Mouse (Mus musculus) hindbrain, embryonic 16.5 days (tissue): ENCODE measurements around the gene Osbpl7. TPM values are rescaled to one million over a fixed set of nuclear protein-coding genes. Genes with fewer than 3 reads are reported as not detected.

ENCODE experiments used
- ATAC-seq: fragments of 200-750 bp; cut with Nextera tagmentation; 2 replicates; pipeline ENCODE4 v1.8.0; 2017; ENCODE audit warnings: moderate TSS enrichment, moderate library complexity
- H3K27ac ChIP-seq: fragments of 300-500 bp; sonication (generic); 2 replicates; pipeline ENCODE4 v1.5.1; 2014; ENCODE audit warnings: low read depth, mild to moderate bottlenecking, control low read depth, low read length, moderate library complexity
- H3K27me3 ChIP-seq: fragments of 300-500 bp; sonication (generic); replicated peaks from 2 replicates; pipeline ENCODE4 v1.6.1; 2014; ENCODE audit warnings: low read length; ENCODE audit not compliant: control insufficient read depth, insufficient read depth
- H3K36me3 ChIP-seq: fragments of 300-500 bp; sonication (generic); 2 replicates; pipeline ENCODE4 v1.6.1; 2014; ENCODE audit warnings: mild to moderate bottlenecking, low read length, moderate library complexity, mixed read lengths; ENCODE audit not compliant: control insufficient read depth, insufficient read depth
- H3K4me1 ChIP-seq: fragments of 300-500 bp; sonication (generic); 2 replicates; pipeline ENCODE4 v1.6.1; 2014; ENCODE audit warnings: low read depth, low read length; ENCODE audit not compliant: control insufficient read depth, insufficient read depth
- H3K4me2 ChIP-seq: fragments of 300-500 bp; sonication (generic); 2 replicates; pipeline ENCODE4 v1.6.1; 2014; ENCODE audit warnings: mild to moderate bottlenecking, low read length, control low read depth, moderate library complexity
- H3K4me3 ChIP-seq: fragments of 300-500 bp; sonication (generic); 2 replicates; pipeline ENCODE4 v1.5.1; 2014; ENCODE audit warnings: mild to moderate bottlenecking, low read length, control low read depth, moderate library complexity
- H3K9ac ChIP-seq: fragments of 300-500 bp; sonication (generic); 2 replicates; pipeline ENCODE4 v1.6.1; 2014; ENCODE audit warnings: low read depth, mild to moderate bottlenecking, control low read depth, low read length, moderate library complexity
- H3K9me3 ChIP-seq: fragments of 300-500 bp; sonication (generic); 2 replicates; pipeline ENCODE4 v1.6.1; 2014; ENCODE audit warnings: mild to moderate bottlenecking, low read length, moderate library complexity; ENCODE audit not compliant: control insufficient read depth
- WGBS: fragments of 180-500 bp; shearing (Covaris S2); extraction: QIAGEN DNeasy Blood & Tissue Kit; methylation state at CpG from one replicate; pipeline ENCODE4 v1.1.7; 2014; 5-methylcytosine and 5-hydroxymethylcytosine counted together
- polyA plus RNA-seq: library from polyadenylated mRNA; unstranded; fragments of >200 nt; fragmentation: Nextera tagmentation; extraction: Ambion mirVana; gene quantifications from 2 replicates; pipeline ENCODE4 v1.2.1, GENCODE M21; 2015

Gene Osbpl7
- polyA plus RNA-seq, 1 experiment from 2014 or later: 12.5 TPM

DNA sequence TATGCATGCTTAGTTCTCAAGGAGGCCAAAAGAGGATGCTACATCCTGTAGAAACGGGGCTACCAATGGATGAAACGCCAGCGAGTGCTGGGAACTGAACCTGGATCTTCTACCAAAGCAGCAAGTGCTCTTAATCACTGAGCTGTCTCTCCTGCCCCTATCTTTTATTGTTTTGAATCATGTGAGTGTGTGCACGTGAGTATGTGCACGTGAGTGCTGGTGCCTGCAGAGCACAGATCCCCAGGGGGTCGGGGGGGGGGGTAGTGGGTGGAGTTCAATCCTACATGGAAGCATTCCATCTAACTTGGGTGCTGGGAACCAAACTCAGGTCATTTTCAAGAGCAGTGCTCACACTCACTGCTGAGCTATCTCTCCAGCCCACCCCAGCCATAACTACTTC, 35.9 kb downstream of the Osbpl7 start:
- no peaks in the 10 kb centered on the region for H3K36me3 ChIP-seq
- no peak for ATAC-seq
- no peaks in the 10 kb centered on the region for H3K27me3 ChIP-seq
- peaks cover 5% of the 10 kb centered on the region; the same call in 1 of the 2 replicates for H3K4me1 ChIP-seq
- H3K4me2 ChIP-seq: no peak overlapping the region
- H3K9me3 ChIP-seq: peaks cover 6% of the 10 kb centered on the region
- no peak overlapping the region for H3K4me3 ChIP-seq
- WGBS: 71% methylated on average over 6 of the region's 6 CpGs
- H3K27ac ChIP-seq: no peak overlapping the region
- H3K9ac ChIP-seq: no peak overlapping the region

DNA sequence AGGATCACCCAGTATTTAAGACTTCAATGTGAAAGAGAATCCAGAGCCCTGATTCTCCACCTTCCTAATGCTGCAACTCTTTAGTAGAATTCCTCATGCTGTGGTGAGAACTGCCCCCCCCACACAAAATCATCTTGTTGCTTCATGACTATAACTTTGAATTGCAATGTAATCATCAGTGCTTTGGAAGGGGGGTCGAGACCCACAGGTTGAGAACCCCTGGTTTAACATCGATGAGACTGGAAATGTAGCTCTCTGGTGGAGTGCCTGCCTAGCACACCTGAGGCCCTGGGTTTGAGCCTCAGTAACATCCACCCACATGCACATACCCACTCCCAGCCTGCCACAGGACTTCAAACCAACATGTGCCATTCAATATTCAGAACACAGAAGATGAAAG, 44.2 kb downstream of the Osbpl7 start:
- H3K36me3 ChIP-seq: no peaks in the 10 kb centered on the region
- 76% methylated on average over 2 of the region's 2 CpGs for WGBS
- ATAC-seq: no peak
- H3K4me3 ChIP-seq: no peak overlapping the region
- H3K4me1 ChIP-seq: no peaks in the 10 kb centered on the region
- H3K27me3 ChIP-seq: peaks cover 3% of the 10 kb centered on the region; the same call in 1 of the 2 replicates
- no peak overlapping the region for H3K27ac ChIP-seq
- no peak overlapping the region for H3K9ac ChIP-seq
- H3K9me3 ChIP-seq: no peaks in the 10 kb centered on the region
- H3K4me2 ChIP-seq: no peak overlapping the region

DNA sequence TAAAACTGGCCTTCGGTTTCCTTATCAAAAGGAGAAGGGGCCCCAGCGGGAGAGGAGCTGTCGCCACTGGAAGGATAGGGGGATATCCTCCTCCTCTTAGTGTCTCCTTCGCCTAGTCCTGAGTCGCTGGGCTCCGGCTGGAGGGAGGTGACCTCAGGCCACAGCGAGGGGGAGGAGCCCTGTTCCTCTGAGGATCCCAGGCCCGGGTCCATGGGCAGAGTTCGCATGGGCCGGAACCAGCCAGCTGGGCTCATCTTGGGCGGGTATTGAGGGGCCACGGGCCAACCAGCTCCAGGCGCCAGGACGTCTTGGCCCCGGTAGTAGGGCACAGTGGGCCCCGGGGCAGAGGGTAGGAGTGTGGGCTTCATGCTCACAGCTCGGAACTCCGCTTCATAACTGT, 48.4 kb downstream of the Osbpl7 start:
- 27% methylated on average over 18 of the region's 18 CpGs for WGBS

DNA sequence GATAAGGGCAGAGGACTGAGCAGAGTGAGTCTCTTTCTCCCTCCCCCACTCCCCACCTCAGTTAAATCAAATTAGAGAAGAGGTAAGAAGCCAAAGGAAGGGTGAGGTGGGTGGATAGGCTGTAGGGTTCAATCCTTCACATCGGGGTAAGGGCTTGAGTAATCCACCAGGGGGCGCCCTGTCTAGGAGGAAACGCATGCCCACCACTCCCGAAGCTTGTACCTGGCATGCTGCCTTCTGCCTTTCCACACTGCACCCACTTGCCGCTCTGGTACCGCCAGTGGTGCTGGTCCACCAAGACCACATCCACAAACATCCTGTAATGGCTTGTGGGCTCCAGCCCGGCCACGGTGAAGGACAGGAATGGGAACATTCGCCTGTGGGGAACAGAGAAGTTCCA, 51.3 kb downstream of the Osbpl7 start:
- Histone ChIP-seq H3K4me2 (no peak overlapping the region), H3K9me3 (no peaks in the 10 kb centered on the region), H3K36me3 (no peaks in the 10 kb centered on the region), H3K4me1 (no peaks in the 10 kb centered on the region), H3K27me3 (peaks cover 8% of the 10 kb centered on the region; the same call in 1 of the 2 replicates), H3K27ac (no peak overlapping the region), H3K4me3 (no peak overlapping the region), H3K9ac (no peak overlapping the region)
- 24% methylated on average over 8 of the region's 9 CpGs for WGBS
- no peak for ATAC-seq

More for the DNA sequence above, 48.4 kb downstream of the Osbpl7 start:
- ATAC-seq: no peak
- no peaks in the 10 kb centered on the region for H3K4me1 ChIP-seq
- no peak overlapping the region for H3K27ac ChIP-seq
- no peaks in the 10 kb centered on the region for H3K9me3 ChIP-seq
- no peak overlapping the region for H3K9ac ChIP-seq
- no peak overlapping the region for H3K4me3 ChIP-seq
- no peak overlapping the region for H3K4me2 ChIP-seq
- H3K36me3 ChIP-seq: no peaks in the 10 kb centered on the region
- H3K27me3 ChIP-seq: peaks cover 8% of the 10 kb centered on the region; the same call in 1 of the 2 replicates

DNA sequence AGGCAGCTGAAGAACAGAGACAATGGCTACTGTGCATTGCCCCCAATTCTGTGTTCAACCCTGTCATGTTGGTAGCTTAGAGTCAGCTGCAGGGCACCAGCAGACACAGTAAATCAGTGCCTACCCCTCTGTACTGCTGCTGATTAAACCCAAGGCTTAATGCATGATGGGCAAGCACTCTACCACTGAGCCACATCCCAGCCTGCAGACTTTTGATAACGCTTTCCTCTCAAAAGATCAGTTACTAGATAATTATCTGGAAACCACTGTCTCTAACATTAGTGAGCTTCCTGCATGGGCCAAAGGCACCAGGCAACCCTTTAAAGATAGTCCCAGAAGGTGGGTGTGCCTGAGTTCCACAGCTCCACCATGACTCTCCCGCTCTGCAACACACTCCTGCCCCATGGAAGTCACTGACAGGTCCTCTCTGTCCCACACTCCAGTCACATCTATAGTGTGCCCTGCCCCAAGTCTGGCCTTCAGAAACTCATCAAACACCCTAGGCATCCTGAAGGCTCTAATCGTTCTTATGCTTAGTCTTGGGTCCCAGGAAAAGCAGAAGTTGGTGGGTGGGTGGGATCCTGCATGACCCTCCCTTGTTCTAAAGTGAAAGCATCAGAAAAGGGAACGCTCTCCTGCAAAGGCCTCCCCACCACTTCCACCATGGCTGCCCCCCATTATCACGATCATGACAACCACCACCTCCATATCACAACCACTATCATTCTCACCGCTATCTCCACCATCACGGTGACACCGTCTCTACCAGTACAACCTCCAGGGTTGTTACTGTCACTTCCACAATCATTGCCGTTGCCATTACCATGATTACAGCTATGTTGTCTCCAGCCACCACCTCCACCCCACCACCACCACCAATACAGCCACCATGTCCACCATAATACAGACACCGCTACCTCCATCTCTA, 53.0 kb downstream of the Osbpl7 start:
- H3K4me2 ChIP-seq: no peak overlapping the region
- no peaks in the 10 kb centered on the region for H3K4me1 ChIP-seq
- H3K27ac ChIP-seq: no peak overlapping the region
- H3K9ac ChIP-seq: no peak overlapping the region
- no peak for ATAC-seq
- no peaks in the 10 kb centered on the region for H3K36me3 ChIP-seq
- no peak overlapping the region for H3K4me3 ChIP-seq
- WGBS: 95% methylated on average over 10 of the region's 10 CpGs
- no peaks in the 10 kb centered on the region for H3K9me3 ChIP-seq
- H3K27me3 ChIP-seq: peaks cover 8% of the 10 kb centered on the region; the same call in 1 of the 2 replicates

DNA sequence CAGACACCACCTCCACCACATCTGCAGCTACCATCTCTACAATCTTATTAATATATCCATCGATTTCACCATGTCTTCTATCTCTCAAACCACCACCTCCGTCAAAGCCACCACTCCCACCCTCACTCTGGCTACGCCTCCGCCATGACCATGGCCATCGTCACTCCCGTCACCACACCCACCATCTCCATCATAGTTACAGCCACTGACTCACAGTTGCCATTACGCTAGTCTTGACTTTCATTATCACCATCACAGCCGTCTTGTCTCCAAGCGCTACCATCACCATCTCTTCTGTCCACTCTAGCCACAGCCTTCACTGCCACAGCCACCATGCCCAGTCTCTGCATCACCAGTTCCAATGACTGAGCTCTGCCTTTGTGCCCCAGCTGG, 53.7 kb downstream of the Osbpl7 start:
- no peak overlapping the region for H3K4me3 ChIP-seq
- H3K27me3 ChIP-seq: peaks cover 5% of the 10 kb centered on the region; the same call in 1 of the 2 replicates
- no peak overlapping the region for H3K27ac ChIP-seq
- WGBS: 94% methylated on average over 9 of the region's 9 CpGs
- no peak overlapping the region for H3K9ac ChIP-seq
- H3K4me1 ChIP-seq: no peaks in the 10 kb centered on the region
- no peak for ATAC-seq
- H3K36me3 ChIP-seq: no peaks in the 10 kb centered on the region
- no peak overlapping the region for H3K4me2 ChIP-seq
- H3K9me3 ChIP-seq: no peaks in the 10 kb centered on the region

DNA sequence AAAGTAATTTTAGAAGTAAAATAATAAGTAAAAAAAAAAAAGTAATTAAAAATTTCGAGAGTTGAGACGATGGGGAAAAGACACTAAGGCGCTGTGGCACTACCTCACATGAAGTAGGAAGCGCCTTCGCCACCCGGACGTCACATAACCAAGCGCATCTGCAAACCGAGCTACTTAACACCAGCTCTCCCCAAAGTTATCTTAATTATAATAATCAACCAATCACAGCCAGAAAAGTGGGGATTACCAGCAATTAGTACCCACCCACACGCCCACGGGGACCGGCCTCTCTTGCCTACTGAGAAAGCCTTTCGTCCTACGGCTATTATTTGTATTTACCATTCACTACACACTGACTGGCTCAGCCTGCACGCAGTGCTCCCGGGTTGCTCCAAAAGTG, 58.5 kb downstream of the Osbpl7 start:
- H3K9ac ChIP-seq: no peak overlapping the region
- no peak overlapping the region for H3K27ac ChIP-seq
- H3K36me3 ChIP-seq: no peaks in the 10 kb centered on the region
- ATAC-seq: no peak
- no peak overlapping the region for H3K4me2 ChIP-seq
- H3K27me3 ChIP-seq: peaks cover 14% of the 10 kb centered on the region
- H3K4me3 ChIP-seq: no peak overlapping the region
- no peaks in the 10 kb centered on the region for H3K9me3 ChIP-seq
- WGBS: 81% methylated on average over 16 of the region's 16 CpGs
- no peaks in the 10 kb centered on the region for H3K4me1 ChIP-seq

DNA sequence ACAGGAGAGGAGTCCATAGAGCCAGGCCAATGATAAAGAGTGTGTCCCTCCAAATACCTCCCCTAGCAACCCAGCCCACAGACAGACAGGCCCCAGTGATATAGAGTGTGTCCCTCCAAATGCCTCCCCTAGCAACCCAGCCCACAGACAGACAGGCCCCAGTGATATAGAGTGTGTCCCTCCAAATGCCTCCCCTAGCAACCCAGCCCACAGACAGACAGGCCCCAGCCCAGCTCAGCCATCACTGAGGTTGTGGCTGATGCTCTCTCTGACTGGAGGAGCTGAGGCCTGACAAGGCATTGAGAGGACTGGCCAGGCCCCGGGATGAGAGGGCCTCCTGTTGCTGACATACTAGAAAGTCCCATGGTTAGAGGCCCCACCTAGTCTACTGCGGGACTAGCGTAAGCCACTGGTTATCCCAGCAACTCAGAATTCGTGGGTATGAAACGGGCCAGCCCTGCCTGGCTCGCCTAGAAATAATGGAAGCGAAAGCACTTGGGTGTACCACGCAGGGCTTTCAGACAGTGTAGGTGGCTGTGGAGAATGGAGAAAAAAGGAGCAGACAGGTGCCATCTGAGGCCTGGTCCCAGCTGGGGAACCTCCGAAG, 62.2 kb downstream of the Osbpl7 start:
- Histone ChIP-seq H3K36me3 (no peaks in the 10 kb centered on the region), H3K27me3 (peaks cover 42% of the 10 kb centered on the region), H3K4me3 (no peak overlapping the region), H3K9ac (no peak overlapping the region), H3K9me3 (no peaks in the 10 kb centered on the region), H3K27ac (no peak overlapping the region), H3K4me1 (peaks cover 10% of the 10 kb centered on the region), H3K4me2 (no peak overlapping the region)
- 75% methylated on average over 9 of the region's 9 CpGs for WGBS
- ATAC-seq: no peak
